Mouse (Mus musculus): ENCODE results near the gene Mag.

The Mag gene

GRCm38 (mm10) chr7:30914732-30915131 is at the start of gene Mag:
TSS of gene Mag (minus strand) at chr7:30914873.
- Histone ChIP-seq H3K4me3 (replicated peaks; ENCODE audit: low read length) (no peak within 1 kb of the TSS), H3K4me1 (replicated peaks; ENCODE audit: low read depth, low read length) (peaks cover 42% of the 10 kb centered on the region), H3K9me3 (ENCODE audit: low read length) (no peaks in the 10 kb centered on the region), H3K27me3 (ENCODE audit: insufficient read depth, low read length) (peaks cover 4% of the 10 kb centered on the region; the same call in 1 of the 2 replicates), H3K36me3 (ENCODE audit: insufficient read depth, low read length) (no peaks in the 10 kb centered on the region)
- TF ChIP-seq CTCF (conservative IDR thresholded peaks at IDR 0.05; ENCODE audit: low read length) = no peak
- TF ChIP-seq NANOG (IDR thresholded peaks at IDR 0.05; ENCODE audit: borderline replicate concordance, low read length) = no peak
- TF ChIP-seq POU5F1 (IDR thresholded peaks at IDR 0.05; ENCODE audit: borderline replicate concordance, low read length) = no peak

GRCm38 (mm10) chr7:30964366-30964765 is 49.7 kb upstream of the Mag start:
- H3K4me3 ChIP-seq (replicated peaks; ENCODE audit: low read length) = no peak overlapping the region
- TF ChIP-seq POU5F1 (IDR thresholded peaks at IDR 0.05; ENCODE audit: borderline replicate concordance, low read length) (no peak), CTCF (conservative IDR thresholded peaks at IDR 0.05; ENCODE audit: low read length) (no peak), NANOG (IDR thresholded peaks at IDR 0.05; ENCODE audit: borderline replicate concordance, low read length) (no peak)
- peaks cover 95% of the 10 kb centered on the region for H3K36me3 ChIP-seq (ENCODE audit: insufficient read depth, low read length)
- H3K9me3 ChIP-seq (ENCODE audit: low read length) = no peaks in the 10 kb centered on the region
- no peaks in the 10 kb centered on the region for H3K27me3 ChIP-seq (ENCODE audit: insufficient read depth, low read length)
- peaks cover 58% of the 10 kb centered on the region for H3K4me1 ChIP-seq (replicated peaks; ENCODE audit: low read depth, low read length)

GRCm38 (mm10) chr7:30962862-30963261 is 48.2 kb upstream of the Mag start:
- no peak overlapping the region for H3K4me3 ChIP-seq (replicated peaks; ENCODE audit: low read length)
- peaks cover 62% of the 10 kb centered on the region for H3K4me1 ChIP-seq (replicated peaks; ENCODE audit: low read depth, low read length)
- H3K9me3 ChIP-seq (ENCODE audit: low read length) = no peaks in the 10 kb centered on the region
- TF ChIP-seq CTCF (conservative IDR thresholded peaks at IDR 0.05; ENCODE audit: low read length) = no peak
- no peak for TF ChIP-seq POU5F1 (IDR thresholded peaks at IDR 0.05; ENCODE audit: borderline replicate concordance, low read length)
- no peak for TF ChIP-seq NANOG (IDR thresholded peaks at IDR 0.05; ENCODE audit: borderline replicate concordance, low read length)
- H3K36me3 ChIP-seq (ENCODE audit: insufficient read depth, low read length) = peaks cover 97% of the 10 kb centered on the region
- no peaks in the 10 kb centered on the region for H3K27me3 ChIP-seq (ENCODE audit: insufficient read depth, low read length)

- peaks cover 45% of the 10 kb centered on the region for H3K4me1 ChIP-seq (replicated peaks; ENCODE audit: low read depth, low read length)
- peaks cover 73% of the 10 kb centered on the region for H3K36me3 ChIP-seq (ENCODE audit: insufficient read depth, low read length)
- H3K9me3 ChIP-seq (ENCODE audit: low read length) = no peaks in the 10 kb centered on the region
- TF ChIP-seq NANOG (IDR thresholded peaks at IDR 0.05; ENCODE audit: borderline replicate concordance, low read length) (no peak), CTCF (conservative IDR thresholded peaks at IDR 0.05; ENCODE audit: low read length) (no peak), POU5F1 (IDR thresholded peaks at IDR 0.05; ENCODE audit: borderline replicate concordance, low read length) (no peak)
- H3K4me3 ChIP-seq (replicated peaks; ENCODE audit: low read length) = no peak overlapping the region
- no peaks in the 10 kb centered on the region for H3K27me3 ChIP-seq (ENCODE audit: insufficient read depth, low read length)
These were observed 45.2 kb upstream of the Mag start for GRCm38 (mm10) chr7:30959786-30960349.

- H3K36me3 ChIP-seq (ENCODE audit: insufficient read depth, low read length) = peaks cover 74% of the 10 kb centered on the region
- TF ChIP-seq NANOG (IDR thresholded peaks at IDR 0.05; ENCODE audit: borderline replicate concordance, low read length) = no peak
- no peak for TF ChIP-seq POU5F1 (IDR thresholded peaks at IDR 0.05; ENCODE audit: borderline replicate concordance, low read length)
- TF ChIP-seq CTCF (conservative IDR thresholded peaks at IDR 0.05; ENCODE audit: low read length) = no peak
- H3K9me3 ChIP-seq (ENCODE audit: low read length) = no peaks in the 10 kb centered on the region
- H3K4me1 ChIP-seq (replicated peaks; ENCODE audit: low read depth, low read length) = peaks cover 54% of the 10 kb centered on the region
- H3K27me3 ChIP-seq (ENCODE audit: insufficient read depth, low read length) = no peaks in the 10 kb centered on the region
- 0 out of 2 replicates have a peak overlapping the region, but pooled peaks have one; percentile 87 for H3K4me3 ChIP-seq (replicated peaks; ENCODE audit: low read length)
These were observed 44.3 kb upstream of the Mag start for GRCm38 (mm10) chr7:30958866-30959487.

- H3K4me3 ChIP-seq (replicated peaks; ENCODE audit: low read length) = peak overlapping the region; percentile 87
- H3K36me3 ChIP-seq (ENCODE audit: insufficient read depth, low read length) = peaks cover 74% of the 10 kb centered on the region
- TF ChIP-seq CTCF (conservative IDR thresholded peaks at IDR 0.05; ENCODE audit: low read length) (no peak), NANOG (IDR thresholded peaks at IDR 0.05; ENCODE audit: borderline replicate concordance, low read length) (no peak), POU5F1 (IDR thresholded peaks at IDR 0.05; ENCODE audit: borderline replicate concordance, low read length) (no peak)
- H3K9me3 ChIP-seq (ENCODE audit: low read length) = no peaks in the 10 kb centered on the region
- peaks cover 54% of the 10 kb centered on the region for H3K4me1 ChIP-seq (replicated peaks; ENCODE audit: low read depth, low read length)
- H3K27me3 ChIP-seq (ENCODE audit: insufficient read depth, low read length) = no peaks in the 10 kb centered on the region
These were observed 43.6 kb upstream of the Mag start for GRCm38 (mm10) chr7:30958109-30958865.

- Histone ChIP-seq H3K4me1 (replicated peaks; ENCODE audit: low read depth, low read length) (peaks cover 59% of the 10 kb centered on the region), H3K27me3 (ENCODE audit: insufficient read depth, low read length) (no peaks in the 10 kb centered on the region)
- TF ChIP-seq CTCF (conservative IDR thresholded peaks at IDR 0.05; ENCODE audit: low read length) (no peak), POU5F1 (IDR thresholded peaks at IDR 0.05; ENCODE audit: borderline replicate concordance, low read length) (no peak), NANOG (IDR thresholded peaks at IDR 0.05; ENCODE audit: borderline replicate concordance, low read length) (no peak)
These were observed 42.7 kb upstream of the Mag start for GRCm38 (mm10) chr7:30957367-30957783.

GRCm38 (mm10) chr7:30956756-30957366 is 42.2 kb upstream of the Mag start, which contains the start of gene Usf2:
TSS of gene Usf2 (minus strand) at chr7:30956803.
- Histone ChIP-seq H3K4me1 (replicated peaks; ENCODE audit: low read depth, low read length) (peaks cover 64% of the 10 kb centered on the region), H3K27me3 (ENCODE audit: insufficient read depth, low read length) (no peaks in the 10 kb centered on the region), H3K9me3 (ENCODE audit: low read length) (no peaks in the 10 kb centered on the region), H3K36me3 (ENCODE audit: insufficient read depth, low read length) (peaks cover 74% of the 10 kb centered on the region), H3K4me3 (replicated peaks; ENCODE audit: low read length) (peak within 1 kb of the TSS; percentile 87)
- TF ChIP-seq NANOG (IDR thresholded peaks at IDR 0.05; ENCODE audit: borderline replicate concordance, low read length) = no peak
- no peak for TF ChIP-seq CTCF (conservative IDR thresholded peaks at IDR 0.05; ENCODE audit: low read length)
- no peak for TF ChIP-seq POU5F1 (IDR thresholded peaks at IDR 0.05; ENCODE audit: borderline replicate concordance, low read length)

More at GRCm38 (mm10) chr7:30957367-30957783, 42.7 kb upstream of the Mag start:
- H3K9me3 ChIP-seq (ENCODE audit: low read length) = no peaks in the 10 kb centered on the region
- H3K4me3 ChIP-seq (replicated peaks; ENCODE audit: low read length) = peak overlapping the region; percentile 87
- peaks cover 74% of the 10 kb centered on the region for H3K36me3 ChIP-seq (ENCODE audit: insufficient read depth, low read length)

All from E14TG2a.4 (cell line).